Comparison of ENCODE assay signal across 9 mouse cellular contexts in genomic region chr13:44065741-44066185, GRCm38 (mm10).
DNase-seq lines count a peak whose midpoint lies in the region; ATAC-seq lines count a peak whose summit lies in the region.
"Had no signal": no experiment of that assay in that cellular context is flagged by ENCODE, and none has a peak within 500 bp of the region (broad histone marks: within the 10 kb centered on the region; RNA-seq: fewer than 3 reads in every experiment).

No protein-coding gene starts in this region.

- DNase-seq in testis, postnatal 10 days (ENCODE audit: low spot score), result peak; percentile 44
- no peak for DNase-seq in testis, postnatal 14 days (ENCODE audit: low spot score)
- peak; percentile 78 for DNase-seq in large intestine, adult 2 months (ENCODE audit: low read depth, low spot score)
- DNase-seq in skeletal muscle tissue, adult 2 months (ENCODE audit: low read depth, low spot score), result peak; percentile 53
- no peak for DNase-seq in layer of hippocampus, adult 9-11 months
- no peak for DNase-seq in right cerebral cortex, postnatal 4 days
- no peak for DNase-seq in gastrocnemius, postnatal 36 days

- peaks cover 72% of the 10 kb centered on the region for H3K4me1 ChIP-seq in heart, embryonic 13.5 days

- H3K36me3 ChIP-seq in heart, embryonic 13.5 days, result no peaks in the 10 kb centered on the region
- H3K36me3 ChIP-seq: hindbrain, embryonic 15.5 days had no signal

- intact Hi-C loops in gastrocnemius, postnatal 36 days (cut with DNase I), result no loop called here

- H3K9me3 ChIP-seq in heart, embryonic 13.5 days, result no peaks in the 10 kb centered on the region
- H3K9me3 ChIP-seq: hindbrain, embryonic 15.5 days had no signal

- WGBS in heart, embryonic 13.5 days, result 9% methylated on average over 13 of the region's 13 CpGs
- WGBS in large intestine, adult 2 months, result 5% methylated on average over 13 of the region's 13 CpGs

- peak overlapping the region; percentile 89 for H3K27ac ChIP-seq in heart, embryonic 13.5 days (replicated peaks)
- H3K27ac ChIP-seq: hindbrain, embryonic 15.5 days had no signal

- H3K9ac ChIP-seq in heart, embryonic 13.5 days, result peak overlapping the region; percentile 67
- H3K9ac ChIP-seq: hindbrain, embryonic 15.5 days had no signal

- 0 out of 2 replicates have a peak, but pooled peaks have one; percentile 20 for ATAC-seq in heart, embryonic 13.5 days (ENCODE audit: extremely low read depth, insufficient number of reproducible peaks, low FRiP score, low TSS enrichment)

- H3K4me2 ChIP-seq in heart, embryonic 13.5 days, result peak overlapping the region; percentile 55
- H3K4me2 ChIP-seq: hindbrain, embryonic 15.5 days had no signal

- no peak overlapping the region; the same call in 1 of the 2 replicates for H3K4me3 ChIP-seq in heart, embryonic 13.5 days
- H3K4me3 ChIP-seq: hindbrain, embryonic 15.5 days had no signal

- no peaks in the 10 kb centered on the region for H3K27me3 ChIP-seq in heart, embryonic 13.5 days (replicated peaks)
- H3K27me3 ChIP-seq: hindbrain, embryonic 15.5 days had no signal

Comparison
In these comparisons a context has a peak if more than half of its experiments do, and no peak if none do; other contexts are left out.
1. DNase-seq: peak in testis, postnatal 10 days (single experiment), large intestine, adult 2 months (single experiment) and skeletal muscle tissue, adult 2 months (single experiment); none in testis, postnatal 14 days (single experiment), layer of hippocampus, adult 9-11 months (single experiment), right cerebral cortex, postnatal 4 days (single experiment) and gastrocnemius, postnatal 36 days (0 of 2).